Mouse (Mus musculus) midbrain, postnatal 0 days (tissue): ENCODE results near the gene Ghrhr. TPM values are rescaled to one million over a fixed set of nuclear protein-coding genes. Genes with fewer than 3 reads are reported as not detected.

Experiments
- ATAC-seq: fragments of 200-750 bp; cut with Nextera tagmentation; 2 replicates; pipeline ENCODE4 v1.8.0; 2017; ENCODE audit warnings: moderate number of reproducible peaks, mild to moderate bottlenecking, moderate TSS enrichment, moderate library complexity; ENCODE audit not compliant: low FRiP score
- DNase-seq: peaks from one replicate; pipeline ENCODE4 v3.0.0-alpha.2; 2015; ENCODE audit warnings: low spot score
- H3K27ac ChIP-seq: fragments of 300-500 bp; sonication (generic); 2 replicates; pipeline ENCODE4 v1.5.1; 2014; ENCODE audit warnings: low read depth, mild to moderate bottlenecking, low read length, mixed read lengths
- H3K27me3 ChIP-seq: fragments of 300-500 bp; sonication (generic); 2 replicates; pipeline ENCODE4 v1.6.1; 2014; ENCODE audit warnings: low read length, control low read depth, mixed read lengths; ENCODE audit not compliant: insufficient read depth
- H3K36me3 ChIP-seq: fragments of 300-500 bp; sonication (generic); 2 replicates; pipeline ENCODE4 v1.6.1; 2014; ENCODE audit warnings: low read length, control low read depth, mixed read lengths; ENCODE audit not compliant: insufficient read depth
- H3K4me1 ChIP-seq: fragments of 300-500 bp; sonication (generic); 2 replicates; pipeline ENCODE4 v1.6.1; 2014; ENCODE audit warnings: mild to moderate bottlenecking, control low read depth, antibody characterized with exemption, low read length, mixed read lengths; ENCODE audit not compliant: insufficient read depth
- H3K4me2 ChIP-seq: fragments of 300-500 bp; sonication (generic); 2 replicates; pipeline ENCODE4 v1.6.1; 2014; ENCODE audit warnings: low read depth, mild to moderate bottlenecking, low read length, mixed read lengths; ENCODE audit not compliant: poor library complexity, severe bottlenecking
- H3K4me3 ChIP-seq: fragments of 300-500 bp; sonication (generic); 2 replicates; pipeline ENCODE4 v1.5.1; 2014; ENCODE audit warnings: low read depth, mild to moderate bottlenecking, low read length, moderate library complexity
- H3K9ac ChIP-seq: fragments of 300-500 bp; sonication (generic); replicated peaks from 2 replicates; pipeline ENCODE4 v1.6.1; 2014; ENCODE audit warnings: mild to moderate bottlenecking, low read length, moderate library complexity, mixed read lengths; ENCODE audit not compliant: poor library complexity, severe bottlenecking
- H3K9me3 ChIP-seq: fragments of 300-500 bp; sonication (generic); 2 replicates; pipeline ENCODE4 v1.6.1; 2016; ENCODE audit warnings: low read length, control low read depth
- CTCF ChIP-seq: IDR thresholded peaks from 2 replicates; pipeline ENCODE4 v1.5.1; 2016; ENCODE audit warnings: antibody characterized with exemption, mild to moderate bottlenecking
- WGBS: fragments of 180-500 bp; shearing (Covaris S2); extraction: QIAGEN DNeasy Blood & Tissue Kit; methylation state at CpG from one replicate; pipeline ENCODE4 v1.1.7; 2014; 5-methylcytosine and 5-hydroxymethylcytosine counted together
- polyA plus RNA-seq: library from polyadenylated mRNA; unstranded; fragments of >200 nt; fragmentation: Nextera tagmentation; extraction: Ambion mirVana; gene quantifications from 2 replicates; pipeline ENCODE4 v1.2.1, GENCODE M21; 2015
- total RNA-seq: library from RNA; depleted of rRNA; stranded (reverse); fragments of >200 nt; gene quantifications from 2 replicates; pipeline ENCODE4 v1.2.3, GENCODE M21; 2014

Ghrhr gene
- total and polyA plus RNA-seq, 2 experiments from 2014 or later = not detected

- Histone ChIP-seq H3K9ac (no peak overlapping the region), H3K4me1 (no peaks in the 10 kb centered on the region), H3K9me3 (no peaks in the 10 kb centered on the region), H3K27me3 (no peaks in the 10 kb centered on the region), H3K36me3 (no peaks in the 10 kb centered on the region), H3K27ac (no peak overlapping the region), H3K4me2 (no peak overlapping the region), H3K4me3 (no peak overlapping the region)
- 70% methylated on average over 9 of the region's 9 CpGs for WGBS
- no peak for DNase-seq
- ATAC-seq = no peak
- TF ChIP-seq CTCF = no peak
These were observed 33.8 kb upstream of the Ghrhr start for GRCm38 (mm10) chr6:55342328-55342727.

DNA sequence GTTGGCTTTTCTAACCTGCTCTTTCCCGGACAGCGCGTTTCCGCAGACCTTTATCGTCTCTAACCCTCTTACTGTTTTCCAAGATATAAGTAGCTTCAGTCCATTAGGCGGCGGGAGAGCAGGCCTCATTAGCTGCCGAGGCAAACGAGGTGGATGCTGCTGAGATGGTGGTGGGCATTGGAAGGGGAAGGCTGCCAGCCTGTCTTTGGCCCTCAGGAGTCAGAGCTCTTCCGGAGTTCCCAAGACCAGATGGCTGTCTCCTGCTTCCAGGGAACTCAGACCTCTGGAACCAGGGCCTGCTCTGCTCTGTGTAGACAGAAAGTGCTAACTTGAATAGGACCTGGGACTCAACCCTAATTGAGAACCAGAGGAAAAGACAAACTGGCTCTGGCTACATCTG, 32.6 kb upstream of the Ghrhr start:
- DNase-seq = no peak
- Histone ChIP-seq H3K27ac (no peak overlapping the region), H3K27me3 (no peaks in the 10 kb centered on the region), H3K9ac (no peak overlapping the region), H3K4me3 (no peak overlapping the region), H3K4me1 (no peaks in the 10 kb centered on the region), H3K9me3 (no peaks in the 10 kb centered on the region), H3K4me2 (no peak overlapping the region), H3K36me3 (no peaks in the 10 kb centered on the region)
- ATAC-seq = no peak
- TF ChIP-seq CTCF = no peak
- 89% methylated on average over 10 of the region's 10 CpGs for WGBS

DNA sequence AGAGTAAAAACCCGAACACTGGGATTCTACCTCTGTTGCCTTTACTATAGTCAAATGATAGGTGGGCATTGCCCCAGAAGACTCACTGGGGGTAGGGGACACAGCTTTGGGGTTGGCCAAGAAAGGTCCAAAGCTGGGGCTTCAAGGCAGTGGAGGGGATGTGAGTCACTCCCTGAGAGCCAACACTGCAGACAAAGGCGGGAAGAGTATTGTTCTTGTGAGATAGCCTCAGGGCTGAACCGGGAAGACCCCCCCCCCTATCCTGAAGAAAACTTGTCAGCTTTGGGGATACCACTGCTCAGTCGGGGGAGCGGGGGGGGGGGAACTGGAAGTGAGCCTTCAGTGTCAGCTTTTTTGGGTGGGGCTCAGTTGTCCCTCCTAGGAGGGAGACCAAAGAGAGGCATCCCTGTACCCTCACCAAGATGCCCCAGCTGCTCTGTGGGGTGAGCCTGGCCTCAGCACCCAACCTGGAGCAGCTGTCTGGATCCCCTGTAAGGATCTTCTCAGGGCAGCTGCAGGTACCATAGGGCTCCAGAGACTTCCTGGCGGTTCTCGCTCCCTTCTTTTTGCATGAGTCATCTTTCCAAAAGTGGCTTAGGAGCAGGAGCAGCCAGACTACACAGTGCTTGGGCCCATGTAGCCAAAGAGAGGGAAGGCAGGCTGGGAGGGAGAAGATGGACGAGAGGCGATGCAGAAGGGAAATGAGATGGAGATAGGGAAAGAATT, 31.6 kb upstream of the Ghrhr start:
- ATAC-seq = no peak
- WGBS = 90% methylated on average over 9 of the region's 9 CpGs
- DNase-seq = no peak

GRCm38 (mm10) chr6:55345264-55345663, 30.8 kb upstream of the Ghrhr start:
- 95% methylated on average over 10 of the region's 10 CpGs for WGBS
- ATAC-seq (no peak), DNase-seq (no peak)
- TF ChIP-seq CTCF = no peak
- H3K36me3 ChIP-seq = no peaks in the 10 kb centered on the region
- H3K4me2 ChIP-seq = no peak overlapping the region
- no peak overlapping the region for H3K9ac ChIP-seq
- no peaks in the 10 kb centered on the region for H3K27me3 ChIP-seq
- no peaks in the 10 kb centered on the region for H3K4me1 ChIP-seq
- no peak overlapping the region for H3K4me3 ChIP-seq
- H3K9me3 ChIP-seq = no peaks in the 10 kb centered on the region
- H3K27ac ChIP-seq = no peak overlapping the region

More for the DNA sequence above, 31.6 kb upstream of the Ghrhr start:
- no peak for TF ChIP-seq CTCF
- Histone ChIP-seq H3K27me3 (no peaks in the 10 kb centered on the region), H3K27ac (no peak overlapping the region), H3K4me3 (no peak overlapping the region), H3K4me2 (no peak overlapping the region), H3K9me3 (no peaks in the 10 kb centered on the region), H3K36me3 (no peaks in the 10 kb centered on the region), H3K4me1 (no peaks in the 10 kb centered on the region), H3K9ac (no peak overlapping the region)

- H3K4me1 ChIP-seq = no peaks in the 10 kb centered on the region
- no peaks in the 10 kb centered on the region for H3K36me3 ChIP-seq
- DNase-seq (no peak), ATAC-seq (no peak)
- 90% methylated on average over 7 of the region's 7 CpGs for WGBS
- no peak overlapping the region for H3K9ac ChIP-seq
- H3K4me3 ChIP-seq = no peak overlapping the region
- TF ChIP-seq CTCF = no peak
- H3K4me2 ChIP-seq = no peak overlapping the region
- H3K9me3 ChIP-seq = no peaks in the 10 kb centered on the region
- H3K27ac ChIP-seq = no peak overlapping the region
- H3K27me3 ChIP-seq = no peaks in the 10 kb centered on the region
These were observed 29.6 kb upstream of the Ghrhr start for GRCm38 (mm10) chr6:55346491-55346890.

DNA sequence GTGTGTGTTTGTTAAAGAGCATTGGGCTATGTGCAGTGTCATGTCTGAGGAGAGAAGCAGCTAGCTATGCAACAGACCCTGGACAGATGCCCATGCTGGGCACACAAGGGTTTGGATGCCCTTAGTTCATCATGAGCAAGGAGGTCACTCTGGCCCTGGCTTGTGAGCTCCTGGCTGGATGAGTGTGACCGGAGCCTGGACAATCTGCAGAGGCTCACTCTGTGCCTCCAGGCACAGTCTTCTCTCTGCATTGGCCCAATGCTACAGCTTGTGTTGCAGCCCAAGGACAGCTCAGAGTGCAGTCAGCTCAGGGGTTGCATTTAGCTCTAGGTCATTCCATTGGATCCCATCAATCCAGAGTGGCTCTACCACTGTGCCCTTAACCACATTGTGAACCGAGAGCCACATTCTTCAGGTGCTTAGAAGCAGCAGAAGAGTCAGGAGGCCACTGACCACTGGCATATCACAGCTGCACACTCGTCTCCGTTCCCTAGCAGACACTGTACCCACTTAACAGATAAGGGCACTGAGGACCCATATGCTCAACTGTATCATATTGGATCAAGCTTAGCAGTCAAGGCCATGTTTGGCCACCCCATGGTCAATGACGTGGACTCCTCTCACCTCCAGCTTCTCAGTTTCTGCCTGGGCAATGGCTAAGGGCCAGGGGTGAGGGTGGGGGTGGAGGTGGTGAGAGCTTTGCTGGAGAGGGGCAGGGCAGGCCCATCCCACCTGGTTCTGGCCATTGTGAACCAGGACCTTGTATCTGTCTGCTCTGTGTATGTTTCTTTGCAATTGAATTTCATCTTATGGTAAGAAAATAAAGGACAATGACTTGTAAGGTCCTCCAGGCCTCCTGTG, 28.2 kb upstream of the Ghrhr start:
- Histone ChIP-seq H3K27me3 (no peaks in the 10 kb centered on the region), H3K9me3 (no peaks in the 10 kb centered on the region), H3K36me3 (no peaks in the 10 kb centered on the region), H3K4me3 (no peak overlapping the region), H3K9ac (no peak overlapping the region), H3K4me2 (no peak overlapping the region), H3K4me1 (no peaks in the 10 kb centered on the region), H3K27ac (no peak overlapping the region)
- WGBS = 89% methylated on average over 5 of the region's 5 CpGs
- no peak for TF ChIP-seq CTCF
- ATAC-seq = no peak
- no peak for DNase-seq
